8 mouse cellular contexts compared by ENCODE assay signal in genomic region chr11:20249296-20250110, GRCm38 (mm10). TPM values are rescaled to one million over a fixed set of nuclear protein-coding genes. Genes with fewer than 3 reads are reported as not detected.
A peak's percentile ranks its signal among the peaks of the same experiment; 100 is the strongest.
DNase-seq lines count a peak whose midpoint lies in the region; ATAC-seq lines count a peak whose summit lies in the region.

Cep68 (minus strand) TSS chr11:20249429.

- DNase-seq in c-Kit-negative CD71-positive TER-119-positive erythroid progenitor cells, embryonic 14.5 days (ENCODE audit: low read depth, low spot score) = peak; percentile 87
- DNase-seq in fibroblast of lung, adult 2 months (ENCODE audit: low read depth) = peak; percentile 91
- DNase-seq in kidney, postnatal 14 days = peak; percentile 97
- DNase-seq in liver, embryonic 13.5 days = peak; percentile 94
- DNase-seq in neural tube, embryonic 10.5 days (ENCODE audit: extremely low spot score, low spot score) = peak; percentile 94

- no peaks in the 10 kb centered on the region for H3K9me3 ChIP-seq in heart, embryonic 14.5 days (ENCODE audit: control insufficient read depth, low read length)
- H3K9me3 ChIP-seq in liver, embryonic 13.5 days (replicated peaks) = no peaks in the 10 kb centered on the region
- no peaks in the 10 kb centered on the region for H3K9me3 ChIP-seq in stomach, embryonic 16.5 days (replicated peaks; ENCODE audit: control insufficient read depth, low read length)

- peaks cover 4% of the 10 kb centered on the region; the same call in 1 of the 2 replicates for H3K36me3 ChIP-seq in heart, embryonic 14.5 days (ENCODE audit: control insufficient read depth, insufficient read depth, low read length)
- H3K36me3 ChIP-seq in liver, embryonic 13.5 days = peaks cover 9% of the 10 kb centered on the region; the same call in 1 of the 2 replicates
- no peaks in the 10 kb centered on the region; the same call in 1 of the 2 replicates for H3K36me3 ChIP-seq in stomach, embryonic 16.5 days (ENCODE audit: control insufficient read depth, insufficient read depth, low read length)

- no peaks in the 10 kb centered on the region for H3K27me3 ChIP-seq in heart, embryonic 14.5 days (ENCODE audit: control insufficient read depth, insufficient read depth, low read length)
- no peaks in the 10 kb centered on the region for H3K27me3 ChIP-seq in liver, embryonic 13.5 days
- no peaks in the 10 kb centered on the region for H3K27me3 ChIP-seq in stomach, embryonic 16.5 days (ENCODE audit: control insufficient read depth, insufficient read depth, low read length)

- H3K4me2 ChIP-seq in heart, embryonic 14.5 days (ENCODE audit: low read length) = peak within 1 kb of the TSS; percentile 90
- H3K4me2 ChIP-seq in liver, embryonic 13.5 days = peak within 1 kb of the TSS; percentile 99
- peak within 1 kb of the TSS; percentile 90 for H3K4me2 ChIP-seq in stomach, embryonic 16.5 days (ENCODE audit: low read depth, low read length)

- under 1% methylated on average over 55 of the region's 59 CpGs for WGBS in heart, embryonic 14.5 days
- WGBS in liver, embryonic 13.5 days (ENCODE audit: insufficient replicate concordance) = under 1% methylated on average over 59 of the region's 59 CpGs
- under 1% methylated on average over 59 of the region's 59 CpGs for WGBS in stomach, embryonic 16.5 days

- H3K27ac ChIP-seq in heart, embryonic 14.5 days (replicated peaks in 1 of 2; ENCODE audit: control insufficient read depth in 1 of 2, insufficient read depth in 1 of 2, low read depth in 2 of 2, low read length in 2 of 2) = peak within 1 kb of the TSS; percentile 70 to 91
- H3K27ac ChIP-seq in liver, embryonic 13.5 days = peak within 1 kb of the TSS; percentile 79
- H3K27ac ChIP-seq in stomach, embryonic 16.5 days (ENCODE audit: low read length) = peak within 1 kb of the TSS; percentile 82

- H3K4me3 ChIP-seq in heart, embryonic 14.5 days (ENCODE audit: control insufficient read depth in 1 of 2, insufficient read depth in 1 of 2, low read depth in 1 of 2, low read length in 2 of 2) = peak within 1 kb of the TSS; percentile 77 to 97
- peak within 1 kb of the TSS; percentile 88 for H3K4me3 ChIP-seq in liver, embryonic 13.5 days (replicated peaks)
- peak within 1 kb of the TSS; percentile 87 for H3K4me3 ChIP-seq in stomach, embryonic 16.5 days (replicated peaks; ENCODE audit: low read length)

- ATAC-seq in CD4-positive, CD25-positive, alpha-beta regulatory T cell, adult 4 months = peak; percentile 94
- peak; percentile 98 for ATAC-seq in heart, embryonic 14.5 days (ENCODE audit: insufficient number of reproducible peaks, insufficient read depth, low FRiP score, low read depth)
- ATAC-seq in liver, embryonic 13.5 days (ENCODE audit: low read depth) = peak; percentile 98
- peak; percentile 99 for ATAC-seq in stomach, embryonic 16.5 days (ENCODE audit: insufficient read depth, low FRiP score)

- H3K4me1 ChIP-seq in heart, embryonic 14.5 days (ENCODE audit: control insufficient read depth in 2 of 2, insufficient read depth in 2 of 2, low read length in 2 of 2) = peaks cover 13 to 27% of the 10 kb centered on the region in 2 experiments
- H3K4me1 ChIP-seq in liver, embryonic 13.5 days (replicated peaks) = peaks cover 61% of the 10 kb centered on the region
- peaks cover 22% of the 10 kb centered on the region for H3K4me1 ChIP-seq in stomach, embryonic 16.5 days (ENCODE audit: control insufficient read depth, insufficient read depth, low read length)

- peak within 1 kb of the TSS; percentile 98 for H3K9ac ChIP-seq in heart, embryonic 14.5 days (ENCODE audit: low read length)
- H3K9ac ChIP-seq in liver, embryonic 13.5 days = peak within 1 kb of the TSS; percentile 93
- peak within 1 kb of the TSS; percentile 97 for H3K9ac ChIP-seq in stomach, embryonic 16.5 days (ENCODE audit: low read length)

RNA-seq across cellular contexts. Expression of gene Cep68, which starts in this region (rescaled TPM):
- polyA plus RNA-seq in CD4-positive, CD25-positive, alpha-beta regulatory T cell, adult 4 months (2017; shearing (Covaris generic)) = 10 to 100 TPM; 12.3 to 16.2 TPM
- 31.0 and 33.9 TPM in 2 replicates for polyA plus RNA-seq in heart, embryonic 14.5 days (2014; fragmentation: Nextera tagmentation; extraction: Ambion mirVana)
- 6.9 and 9.2 TPM in 2 replicates for polyA plus RNA-seq in liver, embryonic 13.5 days (2015; fragmentation: Nextera tagmentation; extraction: Ambion mirVana)
- 24.7 and 25.6 TPM in 2 replicates for polyA plus RNA-seq in stomach, embryonic 16.5 days (2015; fragmentation: Nextera tagmentation; extraction: Ambion mirVana)

Comparison
In these comparisons a context has a peak if more than half of its experiments do, and no peak if none do; other contexts are left out.
1. Peak in every context shown above with its lines: DNase-seq, ATAC-seq, H3K4me3 ChIP-seq and H3K27ac ChIP-seq.